12 mouse cellular contexts compared by ENCODE assay signal in genomic region chr9:37013565-37013964, GRCm38 (mm10).
DNase-seq lines count a peak whose midpoint lies in the region; ATAC-seq lines count a peak whose summit lies in the region.
"Had no signal": no experiment of that assay in that cellular context is flagged by ENCODE, and none has a peak within 500 bp of the region (broad histone marks: within the 10 kb centered on the region; RNA-seq: fewer than 3 reads in every experiment).

No protein-coding gene starts in this region.

- no peak for DNase-seq in neural tube, embryonic 10.5 days (ENCODE audit: extremely low spot score, low spot score)
- DNase-seq in forebrain, embryonic 14.5 days (ENCODE audit: low spot score) = peak; percentile 66
- DNase-seq in hindbrain, embryonic 10.5 days (ENCODE audit: low spot score) = peak; percentile 28
- DNase-seq in cerebellum, postnatal 4 days (ENCODE audit: low spot score in 2 of 2) = no peak
- no peak for DNase-seq in lung, postnatal 4 days
- DNase-seq: adrenal gland, postnatal 14 days; right cerebral cortex, postnatal 25 days had no signal

- H3K4me3 ChIP-seq in neural tube, embryonic 13.5 days = no peak overlapping the region
- H3K4me3 ChIP-seq in forebrain, embryonic 14.5 days (ENCODE audit: low read depth, low read length) = no peak overlapping the region
- H3K4me3 ChIP-seq in hindbrain, embryonic 10.5 days = no peak overlapping the region
- H3K4me3 ChIP-seq in neural tube, embryonic 15.5 days (replicated peaks) = no peak overlapping the region
- H3K4me3 ChIP-seq: layer of hippocampus, adult 2 months; liver, embryonic 12.5 days had no signal

- H3K9me3 ChIP-seq in neural tube, embryonic 13.5 days = no peaks in the 10 kb centered on the region
- no peaks in the 10 kb centered on the region for H3K9me3 ChIP-seq in forebrain, embryonic 14.5 days (replicated peaks; ENCODE audit: control insufficient read depth, low read length)
- no peaks in the 10 kb centered on the region for H3K9me3 ChIP-seq in hindbrain, embryonic 10.5 days
- no peaks in the 10 kb centered on the region for H3K9me3 ChIP-seq in neural tube, embryonic 15.5 days (replicated peaks)
- H3K9me3 ChIP-seq: G1E; liver, embryonic 12.5 days had no signal

- 21% methylated on average over 8 of the region's 8 CpGs for WGBS in neural tube, embryonic 13.5 days
- WGBS in forebrain, embryonic 14.5 days = 24% methylated on average over 8 of the region's 8 CpGs
- 45% methylated on average over 8 of the region's 8 CpGs for WGBS in hindbrain, embryonic 10.5 days
- 25% methylated on average over 8 of the region's 8 CpGs for WGBS in neural tube, embryonic 15.5 days

- H3K4me2 ChIP-seq in neural tube, embryonic 13.5 days = no peak overlapping the region
- no peak overlapping the region for H3K4me2 ChIP-seq in forebrain, embryonic 14.5 days (ENCODE audit: low read length)
- H3K4me2 ChIP-seq in neural tube, embryonic 15.5 days = no peak overlapping the region
- H3K4me2 ChIP-seq: liver, embryonic 12.5 days had no signal

- H3K4me1 ChIP-seq in neural tube, embryonic 13.5 days (replicated peaks) = peaks cover 68% of the 10 kb centered on the region
- H3K4me1 ChIP-seq in forebrain, embryonic 14.5 days (ENCODE audit: control insufficient read depth, insufficient read depth, low read length) = peaks cover 14% of the 10 kb centered on the region; the same call in 1 of the 2 replicates
- H3K4me1 ChIP-seq in hindbrain, embryonic 10.5 days (replicated peaks) = peaks cover 38% of the 10 kb centered on the region
- peaks cover 47% of the 10 kb centered on the region for H3K4me1 ChIP-seq in neural tube, embryonic 15.5 days
- H3K4me1 ChIP-seq: liver, embryonic 12.5 days had no signal

- H3K27me3 ChIP-seq in neural tube, embryonic 13.5 days = no peaks in the 10 kb centered on the region
- H3K27me3 ChIP-seq in forebrain, embryonic 14.5 days (replicated peaks; ENCODE audit: control insufficient read depth, insufficient read depth, low read length) = no peaks in the 10 kb centered on the region
- no peaks in the 10 kb centered on the region for H3K27me3 ChIP-seq in hindbrain, embryonic 10.5 days (ENCODE audit: insufficient read depth, poor library complexity, severe bottlenecking)
- no peaks in the 10 kb centered on the region for H3K27me3 ChIP-seq in neural tube, embryonic 15.5 days (replicated peaks)
- H3K27me3 ChIP-seq: liver, embryonic 12.5 days had no signal

- H3K9ac ChIP-seq in neural tube, embryonic 13.5 days = 0 out of 2 replicates have a peak overlapping the region, but pooled peaks have one; percentile 34
- no peak overlapping the region for H3K9ac ChIP-seq in forebrain, embryonic 14.5 days (ENCODE audit: low read length)
- no peak overlapping the region for H3K9ac ChIP-seq in neural tube, embryonic 15.5 days (replicated peaks)
- H3K9ac ChIP-seq: liver, embryonic 12.5 days had no signal

- peak overlapping the region; percentile 64 for H3K27ac ChIP-seq in neural tube, embryonic 13.5 days (replicated peaks)
- no peak overlapping the region for H3K27ac ChIP-seq in forebrain, embryonic 14.5 days (ENCODE audit: low read depth, low read length)
- peak overlapping the region; percentile 45; the same call in 1 of the 2 replicates for H3K27ac ChIP-seq in hindbrain, embryonic 10.5 days
- H3K27ac ChIP-seq in neural tube, embryonic 15.5 days (replicated peaks) = peak overlapping the region; percentile 0; the same call in 1 of the 2 replicates
- H3K27ac ChIP-seq: layer of hippocampus, adult 2 months; liver, embryonic 12.5 days had no signal

- H3K36me3 ChIP-seq in neural tube, embryonic 13.5 days = no peaks in the 10 kb centered on the region
- H3K36me3 ChIP-seq in forebrain, embryonic 14.5 days (ENCODE audit: control insufficient read depth, insufficient read depth, low read length) = no peaks in the 10 kb centered on the region
- H3K36me3 ChIP-seq in hindbrain, embryonic 10.5 days = 0 out of 2 replicates have a peak, but pooled peaks cover 3% of the 10 kb centered on the region
- H3K36me3 ChIP-seq in neural tube, embryonic 15.5 days = no peaks in the 10 kb centered on the region
- H3K36me3 ChIP-seq: G1E; liver, embryonic 12.5 days had no signal

- ATAC-seq in neural tube, embryonic 13.5 days (ENCODE audit: low read depth) = peak; percentile 56
- peak; percentile 71 for ATAC-seq in forebrain, embryonic 14.5 days
- ATAC-seq in neural tube, embryonic 15.5 days (ENCODE audit: low FRiP score) = peak; percentile 40; the same call in 1 of the 2 replicates
- ATAC-seq: liver, embryonic 12.5 days had no signal

Comparison
In these comparisons a context has a peak if more than half of its experiments do, and no peak if none do; other contexts are left out.
1. DNase-seq: peak in forebrain, embryonic 14.5 days (single experiment) and hindbrain, embryonic 10.5 days (single experiment); none in neural tube, embryonic 10.5 days (single experiment), cerebellum, postnatal 4 days (0 of 2) and lung, postnatal 4 days (0 of 2).
2. Peak in every context shown above with its lines, with median percentiles within 50 percentile points of each other: ATAC-seq.